Mouse (Mus musculus): Measurements from ENCODE around the gene Dnah10. TPM values are rescaled to one million over a fixed set of nuclear protein-coding genes. Genes with fewer than 3 reads are reported as not detected.
A peak's percentile ranks its signal among the peaks of the same experiment; 100 is the strongest.

Gene Dnah10
- not detected in 2 replicates for polyA plus RNA-seq (2015; fragmentation: Nextera tagmentation; extraction: Ambion mirVana)

- Histone ChIP-seq H3K9ac (no peak within 1 kb of the TSS), H3K36me3 (peaks cover 29% of the 10 kb centered on the region), H3K27me3 (no peaks in the 10 kb centered on the region), H3K27ac (no peak within 1 kb of the TSS), H3K9me3 (replicated peaks) (no peaks in the 10 kb centered on the region), H3K4me1 (replicated peaks) (peaks cover 7% of the 10 kb centered on the region; the same call in 1 of the 2 replicates), H3K4me3 (replicated peaks) (no peak within 1 kb of the TSS), H3K4me2 (no peak within 1 kb of the TSS)
- DNase-seq (no peak), ATAC-seq (ENCODE audit: low read depth) (no peak; the same call in 1 of the 2 replicates)
- WGBS (ENCODE audit: insufficient replicate concordance) = 25% methylated on average over 29 of the region's 29 CpGs
These were observed at the start of gene Dnah10 for GRCm38 (mm10) chr5:124724997-124725396. Gene Dnah10 (plus strand): TSS chr5:124725085.

GRCm38 (mm10) chr5:124713741-124714140 is 11.1 kb upstream of the Dnah10 start:
- H3K4me1 ChIP-seq (replicated peaks) = no peaks in the 10 kb centered on the region
- WGBS (ENCODE audit: insufficient replicate concordance) = 76% methylated on average over 5 of the region's 5 CpGs
- H3K4me3 ChIP-seq (replicated peaks) = no peak overlapping the region
- no peak overlapping the region for H3K9ac ChIP-seq
- no peak for ATAC-seq (ENCODE audit: low read depth)
- peaks cover 70% of the 10 kb centered on the region for H3K36me3 ChIP-seq
- H3K27me3 ChIP-seq = no peaks in the 10 kb centered on the region
- no peak overlapping the region for H3K4me2 ChIP-seq
- no peak for DNase-seq
- H3K27ac ChIP-seq = no peak overlapping the region
- no peaks in the 10 kb centered on the region for H3K9me3 ChIP-seq (replicated peaks)

GRCm38 (mm10) chr5:124715135-124715534 is 9.8 kb upstream of the Dnah10 start:
- H3K9me3 ChIP-seq (replicated peaks) = no peaks in the 10 kb centered on the region
- H3K4me2 ChIP-seq = no peak overlapping the region
- DNase-seq (no peak), ATAC-seq (ENCODE audit: low read depth) (no peak)
- H3K4me1 ChIP-seq (replicated peaks) = no peaks in the 10 kb centered on the region
- peaks cover 84% of the 10 kb centered on the region for H3K36me3 ChIP-seq
- H3K27ac ChIP-seq = no peak overlapping the region
- no peak overlapping the region for H3K4me3 ChIP-seq (replicated peaks)
- no peaks in the 10 kb centered on the region for H3K27me3 ChIP-seq
- WGBS (ENCODE audit: insufficient replicate concordance) = 81% methylated on average over 8 of the region's 8 CpGs
- H3K9ac ChIP-seq = no peak overlapping the region

- H3K4me2 ChIP-seq = no peak overlapping the region
- H3K4me3 ChIP-seq (replicated peaks) = no peak overlapping the region
- H3K27me3 ChIP-seq = no peaks in the 10 kb centered on the region
- peaks cover 85% of the 10 kb centered on the region for H3K36me3 ChIP-seq
- DNase-seq (no peak), ATAC-seq (ENCODE audit: low read depth) (no peak)
- H3K4me1 ChIP-seq (replicated peaks) = no peaks in the 10 kb centered on the region
- H3K27ac ChIP-seq = no peak overlapping the region
- no peak overlapping the region for H3K9ac ChIP-seq
- H3K9me3 ChIP-seq (replicated peaks) = no peaks in the 10 kb centered on the region
- WGBS (ENCODE audit: insufficient replicate concordance) = 85% methylated on average over 11 of the region's 11 CpGs
These were observed 6.9 kb upstream of the Dnah10 start for GRCm38 (mm10) chr5:124717969-124718368.

GRCm38 (mm10) chr5:124718396-124718795 is 6.5 kb upstream of the Dnah10 start:
- DNase-seq = no peak
- no peak for ATAC-seq (ENCODE audit: low read depth)
- H3K4me3 ChIP-seq (replicated peaks) = no peak overlapping the region
- H3K36me3 ChIP-seq = peaks cover 81% of the 10 kb centered on the region
- no peaks in the 10 kb centered on the region for H3K9me3 ChIP-seq (replicated peaks)
- WGBS (ENCODE audit: insufficient replicate concordance) = 80% methylated on average over 7 of the region's 7 CpGs
- H3K27me3 ChIP-seq = no peaks in the 10 kb centered on the region
- H3K9ac ChIP-seq = no peak overlapping the region
- H3K4me2 ChIP-seq = no peak overlapping the region
- no peaks in the 10 kb centered on the region for H3K4me1 ChIP-seq (replicated peaks)
- no peak overlapping the region for H3K27ac ChIP-seq

GRCm38 (mm10) chr5:124723125-124723524 is 1.8 kb upstream of the Dnah10 start:
- Histone ChIP-seq H3K27ac (no peak overlapping the region), H3K36me3 (peaks cover 48% of the 10 kb centered on the region), H3K9me3 (replicated peaks) (no peaks in the 10 kb centered on the region), H3K4me3 (replicated peaks) (no peak overlapping the region), H3K4me1 (replicated peaks) (no peaks in the 10 kb centered on the region), H3K9ac (no peak overlapping the region), H3K27me3 (no peaks in the 10 kb centered on the region), H3K4me2 (no peak overlapping the region)
- no peak for ATAC-seq (ENCODE audit: low read depth)
- WGBS (ENCODE audit: insufficient replicate concordance) = 89% methylated on average over 6 of the region's 6 CpGs
- DNase-seq = no peak

- Histone ChIP-seq H3K27me3 (no peaks in the 10 kb centered on the region), H3K9ac (no peak overlapping the region), H3K4me3 (replicated peaks) (peak overlapping the region; percentile 35), H3K4me1 (replicated peaks) (peaks cover 7% of the 10 kb centered on the region; the same call in 1 of the 2 replicates), H3K27ac (no peak overlapping the region), H3K36me3 (no peaks in the 10 kb centered on the region), H3K4me2 (peak overlapping the region; percentile 52), H3K9me3 (replicated peaks) (no peaks in the 10 kb centered on the region)
- DNase-seq (no peak), ATAC-seq (ENCODE audit: low read depth) (no peak)
- 7% methylated on average over 21 of the region's 21 CpGs for WGBS (ENCODE audit: insufficient replicate concordance)
These were observed 4.8 kb downstream of the Dnah10 start for GRCm38 (mm10) chr5:124729662-124730206.

- Histone ChIP-seq H3K4me3 (replicated peaks) (no peak overlapping the region), H3K9ac (no peak overlapping the region), H3K9me3 (replicated peaks) (no peaks in the 10 kb centered on the region), H3K27ac (no peak overlapping the region), H3K27me3 (no peaks in the 10 kb centered on the region), H3K36me3 (no peaks in the 10 kb centered on the region), H3K4me1 (replicated peaks) (peaks cover 7% of the 10 kb centered on the region; the same call in 1 of the 2 replicates), H3K4me2 (no peak overlapping the region)
- DNase-seq (no peak), ATAC-seq (ENCODE audit: low read depth) (no peak)
- WGBS (ENCODE audit: insufficient replicate concordance) = 75% methylated on average over 12 of the region's 12 CpGs
These were observed 9.1 kb downstream of the Dnah10 start for GRCm38 (mm10) chr5:124733961-124734360.

- no peak overlapping the region for H3K4me2 ChIP-seq
- H3K36me3 ChIP-seq = no peaks in the 10 kb centered on the region
- no peak overlapping the region for H3K9ac ChIP-seq
- H3K27ac ChIP-seq = no peak overlapping the region
- no peak overlapping the region for H3K4me3 ChIP-seq (replicated peaks)
- WGBS (ENCODE audit: insufficient replicate concordance) = 83% methylated on average over 21 of the region's 21 CpGs
- ATAC-seq (ENCODE audit: low read depth) = no peak
- DNase-seq = no peak
- H3K4me1 ChIP-seq (replicated peaks) = no peaks in the 10 kb centered on the region
- 0 out of 2 replicates have a peak, but pooled peaks cover 7% of the 10 kb centered on the region for H3K9me3 ChIP-seq (replicated peaks)
- H3K27me3 ChIP-seq = no peaks in the 10 kb centered on the region
These were observed 17.2 kb downstream of the Dnah10 start for GRCm38 (mm10) chr5:124741898-124742599.

- Histone ChIP-seq H3K9me3 (replicated peaks) (0 out of 2 replicates have a peak, but pooled peaks cover 7% of the 10 kb centered on the region), H3K27me3 (no peaks in the 10 kb centered on the region), H3K4me1 (replicated peaks) (no peaks in the 10 kb centered on the region), H3K36me3 (no peaks in the 10 kb centered on the region), H3K27ac (no peak overlapping the region), H3K4me2 (no peak overlapping the region), H3K4me3 (replicated peaks) (no peak overlapping the region), H3K9ac (no peak overlapping the region)
- ATAC-seq (ENCODE audit: low read depth) (no peak), DNase-seq (no peak)
- 78% methylated on average over 3 of the region's 3 CpGs for whole genome bisulfite sequencing (ENCODE audit: insufficient replicate concordance)
These were observed 19.0 kb downstream of the Dnah10 start for GRCm38 (mm10) chr5:124743841-124744240.

- H3K4me2 ChIP-seq = no peak overlapping the region
- H3K4me1 ChIP-seq (replicated peaks) = no peaks in the 10 kb centered on the region
- no peak overlapping the region for H3K27ac ChIP-seq
- H3K27me3 ChIP-seq = no peaks in the 10 kb centered on the region
- H3K4me3 ChIP-seq (replicated peaks) = no peak overlapping the region
- no peak for DNase-seq
- WGBS (ENCODE audit: insufficient replicate concordance) = 82% methylated on average over 15 of the region's 15 CpGs
- ATAC-seq (ENCODE audit: low read depth) = no peak
- no peaks in the 10 kb centered on the region for H3K36me3 ChIP-seq
- H3K9ac ChIP-seq = no peak overlapping the region
- 0 out of 2 replicates have a peak, but pooled peaks cover 1% of the 10 kb centered on the region for H3K9me3 ChIP-seq (replicated peaks)
These were observed 21.3 kb downstream of the Dnah10 start for GRCm38 (mm10) chr5:124746220-124746619.

GRCm38 (mm10) chr5:124748296-124748695 is 23.4 kb downstream of the Dnah10 start:
- Histone ChIP-seq H3K4me1 (replicated peaks) (no peaks in the 10 kb centered on the region), H3K27me3 (no peaks in the 10 kb centered on the region), H3K27ac (no peak overlapping the region), H3K4me2 (no peak overlapping the region), H3K9me3 (replicated peaks) (no peaks in the 10 kb centered on the region), H3K9ac (no peak overlapping the region), H3K36me3 (no peaks in the 10 kb centered on the region), H3K4me3 (replicated peaks) (no peak overlapping the region)
- ATAC-seq (ENCODE audit: low read depth) (no peak), DNase-seq (no peak)
- 77% methylated on average over 18 of the region's 18 CpGs for WGBS (ENCODE audit: insufficient replicate concordance)
